Mouse (Mus musculus) heart, adult 2 months (tissue): ENCODE results near the gene Robo1. TPM values are rescaled to one million over a fixed set of nuclear protein-coding genes. Genes with fewer than 3 reads are reported as not detected.

Source experiments
- DNase-seq, 2 experiments: peaks; one replicate each; pipeline ENCODE4 v3.0.0; 2021
- H3K27ac ChIP-seq: fragments of 200-600 bp; 2 replicates; pipeline ENCODE4 v1.8.1; 2022
- H3K27me3 ChIP-seq: fragments of 200-500 bp; 2 replicates; pipeline ENCODE4 v1.6.1; 2012; ENCODE audit warnings: mild to moderate bottlenecking, low read length, inconsistent platforms, mixed read lengths; ENCODE audit not compliant: control insufficient read depth, insufficient read depth
- H3K36me3 ChIP-seq: fragments of 200-500 bp; 2 replicates; pipeline ENCODE4 v1.6.1; 2012; ENCODE audit warnings: low read length, inconsistent platforms; ENCODE audit not compliant: control insufficient read depth, insufficient read depth
- H3K4me1 ChIP-seq: fragments of 200-500 bp; 2 replicates; pipeline ENCODE4 v1.6.1; 2011; ENCODE audit warnings: low read length; ENCODE audit not compliant: control insufficient read depth, insufficient read depth
- H3K4me3 ChIP-seq: fragments of 200-600 bp; 2 replicates; pipeline ENCODE4 v1.8.1; 2022
- H3K79me2 ChIP-seq: fragments of 200-500 bp; replicated peaks from 2 replicates; pipeline ENCODE4 v1.6.1; 2012; ENCODE audit warnings: mild to moderate bottlenecking, inconsistent platforms, low read length, moderate library complexity, mixed read lengths; ENCODE audit not compliant: control insufficient read depth, insufficient read depth
- H3K9ac ChIP-seq: fragments of 200-500 bp; 2 replicates; pipeline ENCODE4 v1.6.1; 2012; ENCODE audit warnings: low read depth, mild to moderate bottlenecking, control low read depth, inconsistent platforms, low read length, mixed read lengths
- CTCF ChIP-seq: fragments of 200-600 bp; IDR thresholded peaks from 2 replicates; pipeline ENCODE4 v1.8.1; 2022; ENCODE audit warnings: antibody characterized with exemption, mild to moderate bottlenecking, moderate library complexity
- EP300 ChIP-seq: fragments of 200-500 bp; IDR thresholded peaks from 2 replicates; pipeline ENCODE4 v1.6.1; 2011; ENCODE audit warnings: low read depth, low read length, control low read depth; ENCODE audit not compliant: insufficient read depth
- POLR2A ChIP-seq: fragments of 200-500 bp; IDR thresholded peaks from 2 replicates; pipeline ENCODE4 v1.6.1; 2011; ENCODE audit warnings: mild to moderate bottlenecking, low read depth, low read length, control low read depth; ENCODE audit not compliant: insufficient read depth
- WGBS: fragments of 180-500 bp; shearing (Covaris S2); methylation state at CpG from one replicate; pipeline ENCODE4 v1.1.7; 2018; 5-methylcytosine and 5-hydroxymethylcytosine counted together
- intact Hi-C: fragments of 180-260 bp; cut with DNase I; formaldehyde crosslinking; loops from one replicate; pipeline ENCODE4 v1.15.1; 2025
- polyA plus RNA-seq: library from polyadenylated mRNA; depleted of rRNA; stranded (reverse); fragments of >200 nt; gene quantifications from 2 replicates; pipeline ENCODE4 v1.2.3, GENCODE M21; 2012
- total RNA-seq, 2 experiments: library from RNA; stranded (reverse); gene quantifications; 2 replicates each; pipeline ENCODE4 v1.2.3; 2021

Gene Robo1
- total and polyA plus RNA-seq, 3 experiments: 0.76 to 1.2 (median 1.1) TPM

DNA sequence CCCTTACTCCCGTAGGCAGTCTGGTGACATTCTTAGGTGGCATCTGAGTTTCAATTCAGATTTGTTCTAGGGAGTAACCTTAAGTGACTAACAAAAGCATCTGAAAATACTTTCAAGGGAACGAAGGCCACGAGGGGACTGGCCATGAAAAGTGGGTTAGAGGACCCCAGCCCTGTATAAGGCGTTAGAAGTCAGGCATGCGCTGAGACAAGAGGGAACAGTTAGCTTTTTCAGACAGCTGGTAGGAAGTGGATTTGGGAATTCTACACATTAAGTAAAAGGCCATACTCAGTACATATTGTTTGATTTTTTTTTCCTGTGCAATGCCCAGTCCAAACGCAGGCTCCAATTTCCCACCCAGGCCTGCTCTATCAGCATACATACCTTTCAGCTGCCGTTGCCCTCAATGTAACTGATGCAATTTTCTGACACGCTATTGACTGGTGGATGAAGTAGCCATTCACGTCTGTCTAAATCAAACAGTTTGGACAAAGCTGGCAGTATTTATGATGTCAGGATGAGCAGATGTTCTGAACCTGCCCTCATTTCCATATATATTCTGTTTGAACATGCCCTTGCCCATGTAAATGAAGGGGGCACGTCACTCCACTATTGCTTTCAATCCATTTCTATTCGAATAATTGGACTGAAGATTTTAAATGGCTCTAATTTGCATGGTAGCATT lies 651.1 kb downstream of the Robo1 start:
- H3K4me3 ChIP-seq: no peak overlapping the region
- intact Hi-C loops: no loop called here
- no peaks in the 10 kb centered on the region for H3K79me2 ChIP-seq
- no peaks in the 10 kb centered on the region for H3K27me3 ChIP-seq
- DNase-seq: no peak
- TF ChIP-seq CTCF: no peak
- no peak for TF ChIP-seq POLR2A
- TF ChIP-seq EP300: no peak
- H3K36me3 ChIP-seq: no peaks in the 10 kb centered on the region
- 90% methylated on average over 11 of the region's 11 CpGs for WGBS
- H3K9ac ChIP-seq: no peak overlapping the region
- H3K27ac ChIP-seq: no peak overlapping the region
- no peaks in the 10 kb centered on the region for H3K4me1 ChIP-seq

DNA sequence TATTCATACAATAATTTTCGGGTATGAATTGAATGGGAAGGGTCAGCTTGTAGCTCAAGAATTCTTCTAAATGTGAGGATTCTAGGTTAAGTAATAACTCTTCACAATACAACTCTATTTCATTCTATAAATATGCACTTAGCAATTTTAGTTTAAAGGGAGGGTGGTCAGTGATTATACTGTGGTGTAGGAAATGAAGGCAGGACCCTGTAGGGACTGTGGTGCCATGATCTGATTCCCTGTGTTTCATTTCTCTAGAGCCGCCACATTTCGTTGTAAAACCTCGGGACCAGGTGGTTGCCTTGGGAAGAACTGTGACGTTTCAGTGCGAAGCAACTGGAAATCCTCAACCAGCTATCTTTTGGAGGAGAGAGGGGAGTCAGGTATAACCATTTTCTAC lies 651.7 kb downstream of the Robo1 start:
- Histone ChIP-seq H3K36me3 (no peaks in the 10 kb centered on the region), H3K79me2 (no peaks in the 10 kb centered on the region), H3K9ac (no peak overlapping the region), H3K27ac (no peak overlapping the region), H3K27me3 (no peaks in the 10 kb centered on the region), H3K4me3 (no peak overlapping the region), H3K4me1 (no peaks in the 10 kb centered on the region)
- WGBS: 91% methylated on average over 6 of the region's 6 CpGs
- no peak for DNase-seq
- TF ChIP-seq POLR2A (no peak), EP300 (no peak), CTCF (no peak)
- intact Hi-C loops: no loop called here

DNA sequence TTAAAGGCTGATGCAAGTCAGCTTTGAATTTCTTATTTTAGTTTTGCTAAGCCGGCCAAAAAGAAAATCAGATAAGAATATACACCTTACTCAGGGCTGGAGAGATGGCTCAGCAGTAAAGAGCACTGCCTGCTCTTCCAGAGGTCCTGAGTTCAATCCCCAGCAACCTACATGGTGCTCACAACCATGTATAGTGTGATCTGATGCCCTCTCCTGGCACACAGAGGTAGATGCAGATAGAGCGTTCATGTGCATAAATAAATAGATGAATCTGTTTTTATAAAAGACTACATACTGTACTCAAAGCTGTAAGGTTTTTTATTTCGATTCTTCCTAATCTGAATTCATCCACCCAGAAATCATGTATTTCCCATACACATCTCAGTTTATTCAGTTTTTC lies 655.7 kb downstream of the Robo1 start:
- Histone ChIP-seq H3K4me3 (no peak overlapping the region), H3K4me1 (no peaks in the 10 kb centered on the region), H3K36me3 (no peaks in the 10 kb centered on the region), H3K27ac (no peak overlapping the region), H3K9ac (no peak overlapping the region), H3K79me2 (no peaks in the 10 kb centered on the region), H3K27me3 (no peaks in the 10 kb centered on the region)
- 90% methylated on average over 3 of the region's 3 CpGs for WGBS
- intact Hi-C loops: no loop called here
- TF ChIP-seq POLR2A: no peak
- TF ChIP-seq CTCF: peak; percentile 26
- no peak for DNase-seq

DNA sequence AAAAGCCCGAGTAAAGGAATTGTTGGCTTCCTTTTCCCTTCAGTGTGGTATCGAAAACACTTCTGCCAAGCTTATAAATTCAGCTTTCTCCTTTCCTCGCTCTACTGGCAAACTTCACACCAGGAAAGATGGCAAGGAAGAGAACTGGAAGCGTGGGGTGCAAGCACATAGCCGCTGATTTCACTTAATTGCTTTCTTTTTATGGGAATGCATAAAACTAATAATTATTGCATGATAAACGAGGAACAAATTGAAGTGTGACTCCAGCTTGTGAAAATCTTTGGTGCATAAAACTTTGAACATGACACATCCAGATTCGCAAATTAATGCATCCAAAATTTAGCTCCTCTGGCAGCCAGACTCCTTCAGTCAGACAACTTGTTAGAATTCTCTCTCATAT lies 659.4 kb downstream of the Robo1 start:
- Histone ChIP-seq H3K79me2 (no peaks in the 10 kb centered on the region), H3K36me3 (no peaks in the 10 kb centered on the region), H3K4me1 (no peaks in the 10 kb centered on the region), H3K4me3 (no peak overlapping the region), H3K9ac (no peak overlapping the region), H3K27me3 (no peaks in the 10 kb centered on the region), H3K27ac (no peak overlapping the region)
- 80% methylated on average over 7 of the region's 7 CpGs for WGBS
- intact Hi-C loops: no loop called here
- TF ChIP-seq EP300 (no peak), CTCF (no peak), POLR2A (no peak)
- DNase-seq: no peak

DNA sequence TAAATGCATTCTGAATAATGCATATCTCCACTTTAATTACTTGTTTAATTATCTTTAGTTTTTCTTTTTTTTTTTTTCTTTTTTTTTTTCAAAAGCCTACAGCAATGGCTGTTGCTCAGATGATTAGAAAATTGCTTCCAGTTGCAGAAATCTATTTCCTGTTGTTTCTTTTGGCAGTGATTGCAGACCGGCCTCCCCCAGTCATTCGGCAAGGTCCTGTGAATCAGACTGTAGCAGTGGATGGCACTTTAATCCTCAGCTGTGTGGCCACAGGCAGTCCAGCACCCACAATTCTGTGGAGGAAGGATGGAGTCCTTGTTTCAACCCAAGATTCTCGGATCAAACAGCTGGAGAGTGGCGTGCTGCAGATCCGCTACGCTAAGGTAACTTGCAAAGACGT lies 661.9 kb downstream of the Robo1 start:
- Histone ChIP-seq H3K4me1 (no peaks in the 10 kb centered on the region), H3K9ac (no peak overlapping the region), H3K4me3 (no peak overlapping the region), H3K27me3 (no peaks in the 10 kb centered on the region), H3K36me3 (no peaks in the 10 kb centered on the region), H3K27ac (no peak overlapping the region), H3K79me2 (no peaks in the 10 kb centered on the region)
- intact Hi-C loops: no loop called here
- TF ChIP-seq POLR2A: no peak
- TF ChIP-seq EP300: no peak
- TF ChIP-seq CTCF: no peak
- WGBS: 70% methylated on average over 7 of the region's 7 CpGs
- no peak for DNase-seq

DNA sequence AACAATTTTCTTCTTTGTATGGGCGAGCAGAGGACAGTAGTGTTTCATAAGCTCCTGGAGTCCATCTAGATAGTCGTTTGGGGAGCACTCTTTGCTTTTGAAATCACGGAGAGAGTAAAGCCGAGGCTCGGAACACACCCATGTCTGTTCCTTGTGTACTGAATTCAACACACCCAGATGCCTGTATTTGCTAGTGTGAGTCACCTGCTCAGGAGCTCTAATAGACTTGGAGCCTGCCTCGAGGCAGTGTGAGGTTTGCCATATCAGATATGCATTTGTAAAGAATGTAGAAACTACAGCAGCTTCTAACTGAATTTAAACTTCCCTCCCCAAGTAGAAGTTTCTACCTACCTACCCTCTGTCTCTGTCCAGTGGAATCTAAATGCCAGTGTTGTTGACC lies 665.6 kb downstream of the Robo1 start:
- H3K36me3 ChIP-seq: no peaks in the 10 kb centered on the region
- no peak for DNase-seq
- no peak for TF ChIP-seq POLR2A
- TF ChIP-seq CTCF: no peak
- no peak for TF ChIP-seq EP300
- H3K79me2 ChIP-seq: no peaks in the 10 kb centered on the region
- no peak overlapping the region for H3K4me3 ChIP-seq
- no peaks in the 10 kb centered on the region for H3K27me3 ChIP-seq
- WGBS: 74% methylated on average over 6 of the region's 6 CpGs
- H3K27ac ChIP-seq: no peak overlapping the region
- no peak overlapping the region for H3K9ac ChIP-seq
- intact Hi-C loops: no loop called here
- H3K4me1 ChIP-seq: no peaks in the 10 kb centered on the region
